Mouse (Mus musculus): ENCODE results near the gene Olfr506.

DNA sequence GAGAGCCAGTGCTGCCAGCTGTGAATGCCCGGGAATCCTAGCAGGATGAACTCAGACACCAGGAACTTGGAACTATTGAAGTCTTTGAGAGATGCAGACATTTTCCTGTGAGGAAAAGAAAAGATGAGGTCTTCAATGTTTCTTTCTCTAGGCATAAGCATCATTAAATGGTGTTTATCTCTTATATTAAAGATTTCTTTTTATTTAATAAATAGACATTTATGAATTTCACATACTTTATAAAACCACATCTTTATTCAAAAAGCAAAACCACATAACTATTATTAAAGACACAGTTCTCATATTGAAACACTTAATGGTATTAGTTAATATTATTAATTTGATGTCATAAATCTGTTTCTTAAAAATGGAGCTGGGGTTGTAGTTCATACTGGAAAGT lies 44.9 kb upstream of the Olfr506 start, which contains the start of gene Olfr504:
- no peak for TF ChIP-seq CTCF (IDR thresholded peaks at IDR 0.05; ENCODE audit: extremely low read depth, insufficient read depth, low read length)
- no peak for TF ChIP-seq POLR2A (IDR thresholded peaks at IDR 0.05; ENCODE audit: extremely low read depth, insufficient read depth, low read length)
